Mouse (Mus musculus): ENCODE data around the gene Ccdc63.
"Not testable (repeated sequence)": the region's sequence is repeated elsewhere in the genome, so short reads cannot be mapped to it uniquely, and the experiment has no call there.

Gene Ccdc63

DNA sequence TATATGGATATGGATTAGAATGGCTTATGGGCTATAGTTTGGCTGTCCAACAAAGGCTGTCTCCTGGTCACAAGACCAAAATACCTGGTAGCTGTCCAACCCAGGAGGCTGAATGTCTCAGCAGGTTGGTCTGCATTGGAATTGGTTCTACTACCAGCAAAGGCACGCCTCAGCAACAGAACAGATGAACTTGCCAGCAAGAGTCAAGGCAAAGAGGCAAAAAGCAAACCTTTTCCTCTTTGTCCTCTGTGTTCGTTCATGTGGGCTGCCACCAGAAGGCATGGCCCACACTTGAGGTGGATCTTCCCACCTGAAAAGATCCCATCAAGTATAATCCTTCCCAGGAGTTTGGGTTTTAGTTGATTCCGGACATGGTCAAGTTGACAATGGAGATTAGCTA is at the start of gene Ccdc63:
Gene Ccdc63 (minus strand): TSS at position 101 of the 400 bp plus-strand sequence.
- DNase-seq (ENCODE audit: low read depth, low spot score) = no peak

DNA sequence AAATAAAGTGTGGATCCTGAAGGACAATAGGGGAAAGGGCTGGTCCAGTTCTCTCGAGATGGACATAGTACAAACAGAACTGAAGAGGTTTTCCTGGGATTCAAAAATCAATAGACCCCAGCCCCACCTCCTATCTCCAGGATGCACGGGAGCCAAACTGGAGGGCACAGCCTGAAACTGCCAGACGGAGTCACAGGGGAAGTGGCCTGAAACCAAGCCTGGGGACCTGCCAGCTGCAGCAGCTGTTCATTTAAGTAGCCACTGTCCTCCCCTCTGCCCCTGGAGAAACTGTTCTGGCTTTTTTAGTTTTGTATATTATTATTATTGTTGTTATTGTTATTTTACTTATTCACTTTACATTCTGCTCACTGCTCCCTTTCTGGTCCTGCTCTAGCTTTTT is 48.5 kb upstream of the Ccdc63 start:
- no peak for DNase-seq (ENCODE audit: low read depth, low spot score)

DNA sequence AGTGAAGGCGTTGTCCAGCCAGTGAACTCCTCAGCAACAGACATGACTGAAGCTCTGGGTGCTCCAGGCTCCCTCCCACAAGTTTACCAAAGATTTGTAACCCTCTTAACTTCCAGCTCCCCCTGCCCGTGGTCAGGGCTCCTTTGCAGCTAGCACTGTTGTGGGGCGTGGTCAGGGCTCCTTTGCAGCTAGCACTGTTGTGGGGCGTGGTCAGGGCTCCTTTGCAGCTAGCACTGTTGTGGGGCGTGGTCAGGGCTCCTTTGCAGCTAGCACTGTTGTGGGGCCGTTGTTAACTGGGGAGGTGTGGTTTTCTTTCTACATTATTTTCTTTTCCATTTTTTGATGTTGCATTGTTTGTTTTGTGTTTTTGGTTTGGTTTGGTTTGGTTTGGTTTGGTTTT is 44.2 kb upstream of the Ccdc63 start:
- DNase-seq (ENCODE audit: low read depth, low spot score) = not testable (repeated sequence)

DNA sequence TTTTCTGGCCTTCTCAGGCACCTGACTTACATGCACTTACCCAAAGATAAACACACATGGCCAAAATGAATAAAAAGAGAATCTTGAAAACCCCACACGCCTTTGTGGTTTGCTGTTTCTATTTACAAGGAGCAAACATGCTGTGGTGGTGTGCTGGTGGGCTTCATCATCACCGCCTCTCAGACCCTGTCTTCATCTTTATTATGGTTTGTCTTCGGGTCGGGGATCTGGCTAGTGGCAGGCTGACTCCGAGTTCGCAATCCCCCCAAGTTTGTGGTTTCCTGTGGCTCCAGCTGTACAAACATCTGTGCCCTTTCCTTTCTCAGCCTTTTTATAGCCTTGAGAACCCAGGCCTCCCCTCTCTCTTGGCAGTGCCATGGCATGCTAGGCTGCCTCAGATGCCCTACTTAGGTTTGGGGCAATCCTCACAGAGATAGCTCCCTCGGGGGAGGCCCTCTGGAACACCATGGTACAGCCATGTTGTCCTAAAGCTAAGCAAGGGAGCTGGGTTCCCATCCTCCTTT is 43.7 kb upstream of the Ccdc63 start:
- peak; percentile 58 for DNase-seq (ENCODE audit: low read depth, low spot score)

GRCm38 (mm10) chr5:122179665-122180064 is 39.0 kb upstream of the Ccdc63 start:
- peak; percentile 52 for DNase-seq (ENCODE audit: low read depth, low spot score)

DNA sequence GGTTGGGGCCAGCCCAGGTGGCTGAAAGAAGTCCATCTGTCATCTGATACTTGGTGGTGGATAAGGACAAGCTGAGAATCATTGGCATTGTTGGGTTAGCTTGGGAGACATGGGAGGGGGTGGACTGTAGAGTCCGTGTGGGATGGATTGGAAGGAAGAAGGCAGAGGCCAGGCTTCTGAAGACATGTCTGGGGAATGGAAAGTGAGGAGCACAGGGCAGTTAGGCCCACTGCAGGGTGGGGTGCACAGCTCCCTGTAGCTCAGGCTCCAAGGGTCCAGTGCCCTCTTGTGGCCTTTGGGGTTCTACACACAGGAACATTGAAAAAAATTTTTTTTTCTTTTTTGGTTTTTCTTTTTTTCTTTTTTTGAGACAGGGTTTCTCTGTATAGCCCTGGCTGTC is 35.8 kb upstream of the Ccdc63 start:
- DNase-seq (ENCODE audit: low read depth, low spot score) = peak; percentile 65

DNA sequence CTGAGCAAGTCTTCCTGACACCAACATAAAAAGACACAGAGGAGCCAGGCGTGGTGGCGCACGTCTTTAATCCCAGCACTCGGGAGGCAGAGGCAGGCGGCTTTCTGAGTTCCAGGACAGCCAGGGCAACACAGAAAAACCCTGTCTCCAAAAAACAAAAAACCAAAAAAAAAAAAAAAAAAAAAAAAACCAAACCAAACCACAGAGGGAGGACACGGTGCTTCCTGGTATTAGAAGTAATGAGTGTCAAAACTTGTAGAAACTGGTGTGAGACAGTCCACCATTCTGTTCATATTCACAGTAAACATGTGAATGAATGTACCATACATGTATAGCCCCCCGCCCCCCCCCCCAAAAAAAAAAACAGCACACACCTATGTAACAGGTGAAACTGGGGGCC is 35.3 kb upstream of the Ccdc63 start:
- DNase-seq (ENCODE audit: low read depth, low spot score) = no peak

DNA sequence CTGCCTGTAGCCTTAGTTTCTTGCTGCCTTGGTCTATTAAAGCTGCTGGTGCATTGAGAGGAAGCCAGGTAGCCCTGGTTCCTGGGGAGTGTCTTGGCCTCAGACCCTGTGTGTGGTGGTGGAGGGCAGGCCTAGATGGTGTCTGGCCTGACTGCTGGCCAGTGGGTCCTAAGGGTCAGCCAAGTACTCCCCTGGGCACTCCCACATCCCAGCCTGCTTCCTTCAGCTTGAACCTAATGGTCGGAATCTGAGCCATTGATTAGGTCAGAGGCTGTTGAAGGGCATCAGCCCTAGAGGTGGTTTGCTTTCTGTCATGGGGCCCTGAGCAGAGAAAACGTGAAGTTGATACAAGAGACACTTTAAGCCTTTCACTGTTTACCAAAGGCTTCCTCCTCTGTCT is 34.8 kb upstream of the Ccdc63 start:
- DNase-seq (ENCODE audit: low read depth, low spot score) = no peak

GRCm38 (mm10) chr5:122171058-122171457 is 30.4 kb upstream of the Ccdc63 start:
- DNase-seq (ENCODE audit: low read depth, low spot score) = no peak

DNA sequence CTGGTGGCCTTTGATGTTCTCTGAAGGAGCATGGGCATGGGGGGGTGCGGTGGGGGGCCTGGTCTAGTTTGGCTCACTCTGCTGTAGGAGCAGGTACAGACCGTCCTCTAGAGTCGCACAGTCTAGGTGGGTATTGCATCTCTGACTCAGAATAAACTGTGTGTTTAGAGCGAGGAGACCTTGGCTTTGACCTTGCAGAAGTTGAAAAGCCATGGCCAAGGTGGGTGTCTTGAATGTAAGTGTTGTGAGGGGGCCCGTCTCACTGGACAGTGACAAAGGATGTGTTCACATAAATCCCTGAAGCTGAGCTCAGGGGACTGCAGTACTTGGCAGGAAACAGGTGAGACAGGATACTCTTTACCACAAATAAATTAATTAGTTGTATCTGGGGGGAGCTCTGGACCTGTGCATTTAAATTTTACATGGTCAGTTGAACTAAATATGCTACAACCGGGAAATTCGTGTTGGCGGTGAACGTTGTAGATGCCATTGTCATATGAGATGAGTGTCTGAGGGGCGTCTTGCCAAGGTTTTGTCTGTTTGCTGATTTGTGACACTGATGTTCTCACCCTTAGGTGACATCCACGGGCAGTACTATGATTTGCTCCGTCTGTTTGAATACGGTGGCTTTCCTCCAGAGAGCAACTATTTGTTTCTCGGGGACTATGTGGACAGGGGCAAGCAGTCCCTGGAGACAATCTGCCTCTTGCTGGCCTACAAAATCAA is 27.9 kb upstream of the Ccdc63 start:
- no peak for DNase-seq (ENCODE audit: low read depth, low spot score)

GRCm38 (mm10) chr5:122166636-122167161 is 26.1 kb upstream of the Ccdc63 start:
- no peak for DNase-seq (ENCODE audit: low read depth, low spot score)

GRCm38 (mm10) chr5:122165233-122165915 is 24.8 kb upstream of the Ccdc63 start:
- DNase-seq (ENCODE audit: low read depth, low spot score) = no peak

DNA sequence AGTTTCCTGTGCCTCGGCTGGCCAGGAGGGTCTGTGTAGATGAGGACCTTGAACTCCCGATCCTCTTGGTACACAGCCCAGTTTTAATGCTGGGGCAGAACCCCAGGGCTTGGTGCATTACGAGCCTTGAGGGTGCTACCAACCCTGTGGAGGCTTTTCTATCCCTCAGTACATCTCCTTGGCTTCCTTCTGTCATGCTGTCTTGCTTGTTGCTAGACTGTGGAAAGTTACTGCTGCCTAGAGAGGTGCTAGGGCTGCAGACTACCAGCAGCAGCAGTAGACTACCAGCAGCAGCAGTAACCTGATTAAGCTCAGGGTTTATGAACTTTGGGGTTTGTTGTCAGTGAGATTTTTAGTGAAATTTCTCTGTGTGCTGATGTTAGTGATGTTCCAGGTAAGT is 23.4 kb upstream of the Ccdc63 start:
- no peak for DNase-seq (ENCODE audit: low read depth, low spot score)

DNA sequence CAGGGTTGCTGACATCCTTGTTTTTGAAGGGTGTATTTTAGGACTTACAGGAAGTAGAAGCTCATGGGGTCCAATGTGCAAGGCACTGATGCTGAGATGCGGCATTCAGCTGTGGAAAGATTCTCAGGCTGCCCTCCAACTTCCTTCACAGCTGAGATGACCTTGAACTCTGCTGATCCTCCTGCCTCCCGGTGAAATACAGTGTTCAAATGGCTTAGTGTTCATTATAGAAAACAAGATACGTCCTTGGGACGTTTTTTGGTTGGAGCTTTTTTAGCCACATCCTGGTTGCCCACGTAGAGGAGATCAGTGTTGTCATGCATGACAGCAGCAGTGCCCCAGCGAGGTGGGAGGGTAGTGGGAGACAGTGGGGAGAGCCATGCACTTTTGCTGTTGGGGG is 22.6 kb upstream of the Ccdc63 start:
- DNase-seq (ENCODE audit: low read depth, low spot score) = no peak

- peak; percentile 41 for DNase-seq (ENCODE audit: low read depth, low spot score)
Measured at GRCm38 (mm10) chr5:122158557-122159515, 18.2 kb upstream of the Ccdc63 start.

- peak; percentile 97 for DNase-seq (ENCODE audit: low read depth, low spot score)
Measured at GRCm38 (mm10) chr5:122157827-122158381, 17.3 kb upstream of the Ccdc63 start, which contains the start of gene Ppp1cc. Ppp1cc (plus strand) TSS chr5:122158278.

DNA sequence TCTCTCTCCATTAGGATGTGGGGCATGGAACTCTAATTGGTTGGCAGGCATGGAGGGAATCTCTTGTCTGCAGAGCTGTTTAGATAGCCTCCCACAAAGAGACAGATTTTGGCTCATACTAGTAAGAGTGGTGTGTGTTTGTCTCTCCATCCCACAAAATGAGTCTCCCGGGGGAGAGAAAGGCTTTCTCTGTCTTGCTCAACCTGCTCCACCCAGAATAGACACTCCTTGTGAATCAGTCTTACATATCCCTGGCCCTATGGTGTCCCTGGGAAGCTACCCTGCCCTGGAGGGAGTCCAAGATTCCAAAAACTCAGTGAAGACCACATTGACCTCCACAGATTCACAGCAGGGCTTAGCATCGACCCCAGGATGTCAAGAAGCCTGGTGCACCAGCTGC is 15.9 kb upstream of the Ccdc63 start:
- no peak for DNase-seq (ENCODE audit: low read depth, low spot score)

DNA sequence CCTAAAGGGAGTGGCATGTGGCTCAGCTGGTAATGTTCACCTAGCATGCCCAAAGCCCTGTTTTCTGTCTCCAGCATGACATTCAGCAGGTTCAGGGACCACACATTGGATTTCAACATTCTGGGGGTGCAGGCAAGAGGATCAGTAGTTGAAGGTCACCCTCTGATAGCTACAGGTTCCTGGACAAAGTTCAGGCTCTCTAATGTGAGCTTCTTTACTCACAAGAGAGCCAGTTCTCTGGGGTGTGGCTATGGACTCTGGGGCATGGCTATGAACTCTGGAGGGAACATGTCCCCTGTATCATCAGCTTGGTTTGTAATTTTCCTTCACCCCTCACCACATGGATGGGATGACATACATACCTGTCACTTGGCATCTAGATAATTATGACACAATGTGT is 15.0 kb upstream of the Ccdc63 start:
- no peak for DNase-seq (ENCODE audit: low read depth, low spot score)

- DNase-seq (ENCODE audit: low read depth, low spot score) = no peak
Measured at GRCm38 (mm10) chr5:122154782-122155181, 14.2 kb upstream of the Ccdc63 start.

GRCm38 (mm10) chr5:122154006-122154405 is 13.4 kb upstream of the Ccdc63 start:
- DNase-seq (ENCODE audit: low read depth, low spot score) = no peak

- DNase-seq (ENCODE audit: low read depth, low spot score) = not testable (repeated sequence)
Measured at GRCm38 (mm10) chr5:122152508-122152907, 11.9 kb upstream of the Ccdc63 start.
